Mouse (Mus musculus) limb, embryonic 14.5 days (tissue): ENCODE results near the gene Cry2. TPM values are rescaled to one million over a fixed set of nuclear protein-coding genes. Genes with fewer than 3 reads are reported as not detected.
A peak's percentile ranks its signal among the peaks of the same experiment; 100 is the strongest.

Source experiments
- ATAC-seq: fragments of 200-750 bp; cut with Nextera tagmentation; 2 replicates; pipeline ENCODE4 v1.8.0; 2017; ENCODE audit warnings: low read depth, moderate number of reproducible peaks, moderate TSS enrichment; ENCODE audit not compliant: low FRiP score
- DNase-seq: peaks from one replicate; pipeline ENCODE4 v3.0.0-alpha.2; 2015; ENCODE audit warnings: low spot score
- H3K27ac ChIP-seq: fragments of 300-500 bp; sonication (generic); replicated peaks from 2 replicates; pipeline ENCODE4 v1.5.1; 2014; ENCODE audit warnings: low read depth, mild to moderate bottlenecking, low read length, moderate library complexity, mixed read lengths
- H3K27me3 ChIP-seq: fragments of 300-500 bp; sonication (generic); 2 replicates; pipeline ENCODE4 v1.6.1; 2014; ENCODE audit warnings: low read length, mixed read lengths; ENCODE audit not compliant: control insufficient read depth, insufficient read depth
- H3K36me3 ChIP-seq: fragments of 300-500 bp; sonication (generic); 2 replicates; pipeline ENCODE4 v1.6.1; 2014; ENCODE audit warnings: mild to moderate bottlenecking, low read length, moderate library complexity, mixed read lengths; ENCODE audit not compliant: control insufficient read depth, insufficient read depth
- H3K4me1 ChIP-seq: fragments of 300-500 bp; sonication (generic); 2 replicates; pipeline ENCODE4 v1.6.1; 2014; ENCODE audit warnings: antibody characterized with exemption, low read length, mixed read lengths; ENCODE audit not compliant: control insufficient read depth, insufficient read depth
- H3K4me2 ChIP-seq: fragments of 300-500 bp; sonication (generic); replicated peaks from 2 replicates; pipeline ENCODE4 v1.6.1; 2014; ENCODE audit warnings: low read depth, mild to moderate bottlenecking, low read length, moderate library complexity; ENCODE audit not compliant: severe bottlenecking
- H3K4me3 ChIP-seq: fragments of 300-500 bp; sonication (generic); replicated peaks from 2 replicates; pipeline ENCODE4 v1.5.1; 2014; ENCODE audit warnings: low read length
- H3K9ac ChIP-seq: fragments of 300-500 bp; sonication (generic); 2 replicates; pipeline ENCODE4 v1.6.1; 2014; ENCODE audit warnings: mild to moderate bottlenecking, low read depth, low read length, moderate library complexity; ENCODE audit not compliant: severe bottlenecking
- H3K9me3 ChIP-seq: fragments of 300-500 bp; sonication (generic); 2 replicates; pipeline ENCODE4 v1.6.1; 2016; ENCODE audit warnings: low read length; ENCODE audit not compliant: control insufficient read depth
- POLR2A ChIP-seq: fragments of 200-500 bp; IDR thresholded peaks from 2 replicates; pipeline ENCODE4 v1.8.0; 2012; ENCODE audit warnings: inconsistent platforms, mild to moderate bottlenecking, moderate library complexity, borderline replicate concordance; ENCODE audit not compliant: insufficient read depth, insufficient read length; ENCODE audit errors: extremely low read depth
- WGBS: fragments of 180-500 bp; shearing (Covaris S2); extraction: QIAGEN DNeasy Blood & Tissue Kit; methylation state at CpG from one replicate; pipeline ENCODE4 v1.1.7; 2014; 5-methylcytosine and 5-hydroxymethylcytosine counted together
- polyA plus RNA-seq, 2 experiments: library from polyadenylated mRNA; depleted of rRNA in 1 of 2; stranded (reverse) in 1 of 2; unstranded in 1 of 2; fragments of >200 nt; fragmentation: Nextera tagmentation in 1 of 2; extraction: Ambion mirVana in 1 of 2; gene quantifications; 2 replicates each; pipeline versions ENCODE4 v1.2.1 to v1.2.3; 2012 to 2014

Gene Cry2
- polyA plus RNA-seq, 2 experiments: 27.2 to 30.2 TPM

DNA sequence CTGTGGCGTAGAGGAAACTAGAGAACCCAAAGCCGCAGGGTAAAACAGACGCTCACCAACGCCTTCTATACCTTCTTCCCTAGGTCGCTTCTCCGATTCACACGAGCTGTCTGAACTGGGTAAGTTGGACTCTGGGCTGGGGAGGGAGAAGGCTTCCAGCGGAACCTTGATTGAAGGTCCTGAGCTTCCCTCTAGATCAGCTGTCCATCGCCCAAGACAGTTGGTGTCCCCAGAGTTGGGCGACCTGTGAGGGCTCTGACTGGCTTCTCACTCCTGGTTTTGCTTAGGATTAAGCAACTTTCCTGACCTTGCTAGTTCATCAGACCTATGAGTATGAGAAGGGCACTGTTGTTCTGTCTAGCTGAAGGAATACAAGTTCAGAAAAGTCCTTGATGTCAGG, 58.1 kb downstream of the Cry2 start:
- no peak for ATAC-seq
- H3K9ac ChIP-seq: peak overlapping the region; percentile 58
- peak overlapping the region; percentile 99 for H3K4me2 ChIP-seq
- H3K27ac ChIP-seq: peak overlapping the region; percentile 83; the same call in 1 of the 2 replicates
- no peaks in the 10 kb centered on the region; the same call in 1 of the 2 replicates for H3K27me3 ChIP-seq
- TF ChIP-seq POLR2A: no peak
- peaks cover 24% of the 10 kb centered on the region for H3K4me1 ChIP-seq
- DNase-seq: no peak
- H3K36me3 ChIP-seq: peaks cover 19% of the 10 kb centered on the region
- H3K9me3 ChIP-seq: no peaks in the 10 kb centered on the region
- 14% methylated on average over 10 of the region's 10 CpGs for WGBS
- H3K4me3 ChIP-seq: peak overlapping the region; percentile 63

DNA sequence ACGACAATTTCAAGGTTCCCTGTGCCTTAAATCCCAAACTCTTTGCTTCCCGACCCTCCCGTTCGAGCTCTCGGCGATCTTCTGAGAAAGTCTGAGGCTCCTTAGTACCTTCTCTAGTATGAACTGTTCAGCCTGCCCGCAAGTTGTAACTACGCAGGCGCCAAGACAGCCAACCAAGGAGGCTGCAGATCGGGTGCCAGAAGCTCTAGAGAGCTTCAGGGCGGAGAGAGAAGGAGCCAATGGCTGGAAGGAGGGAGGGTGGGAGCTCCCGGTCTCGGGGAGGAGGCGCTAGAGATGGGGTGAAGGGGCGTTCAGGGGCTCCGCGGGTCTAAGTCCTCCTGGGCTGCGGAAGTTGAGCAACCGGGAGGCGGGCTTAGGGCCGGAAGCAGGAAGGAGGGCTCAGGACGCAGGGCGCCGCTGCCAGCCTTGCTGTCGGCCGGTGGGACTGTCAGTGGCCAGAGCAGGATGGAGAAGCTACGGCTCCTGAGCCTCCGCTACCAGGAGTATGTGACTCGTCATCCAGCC, 58.7 kb downstream of the Cry2 start:
- H3K27ac ChIP-seq: peak overlapping the region; percentile 83
- peaks cover 15% of the 10 kb centered on the region for H3K36me3 ChIP-seq
- DNase-seq (peak; percentile 98), ATAC-seq (peak; percentile 93)
- TF ChIP-seq POLR2A: no peak
- no peaks in the 10 kb centered on the region for H3K9me3 ChIP-seq
- H3K4me3 ChIP-seq: peak overlapping the region; percentile 63
- peaks cover 30% of the 10 kb centered on the region for H3K4me1 ChIP-seq
- WGBS: 0% methylated on average over 25 of the region's 29 CpGs
- H3K27me3 ChIP-seq: no peaks in the 10 kb centered on the region; the same call in 1 of the 2 replicates
- H3K9ac ChIP-seq: peak overlapping the region; percentile 58
- H3K4me2 ChIP-seq: peak overlapping the region; percentile 99

DNA sequence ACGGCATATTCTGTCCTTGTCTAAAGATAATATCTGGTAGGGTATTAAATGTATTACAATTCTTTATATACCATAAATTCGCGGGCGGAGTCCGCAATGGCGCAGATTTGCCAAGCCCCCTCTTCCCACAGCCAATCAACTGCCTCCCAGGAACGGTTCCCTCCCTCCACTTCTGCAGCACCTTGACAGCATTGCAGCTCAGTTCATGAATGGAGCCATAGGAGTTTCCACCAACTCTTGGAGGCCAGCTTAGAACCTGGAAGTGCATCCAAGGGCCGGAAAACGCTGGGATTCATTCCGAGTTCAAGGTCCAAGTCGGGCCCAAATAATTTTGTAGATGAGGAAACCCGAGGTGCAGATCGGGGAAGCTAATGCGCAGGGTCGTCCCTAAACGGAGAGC, 59.3 kb downstream of the Cry2 start, which contains the start of the genes Pex16 and Large2:
Gene Pex16 (plus strand): TSS at position 163 of the 400 bp plus-strand sequence.
Gene Large2 (minus strand): TSS at position 356 of the 400 bp plus-strand sequence.
- H3K27me3 ChIP-seq: no peaks in the 10 kb centered on the region; the same call in 1 of the 2 replicates
- DNase-seq (peak; percentile 40), ATAC-seq (peak; percentile 31; the same call in 1 of the 2 replicates)
- H3K4me3 ChIP-seq: peak within 1 kb of the TSS; percentile 63
- H3K36me3 ChIP-seq: peaks cover 11% of the 10 kb centered on the region
- H3K27ac ChIP-seq: peak within 1 kb of the TSS; percentile 83
- WGBS: 2% methylated on average over 16 of the region's 16 CpGs
- H3K9me3 ChIP-seq: no peaks in the 10 kb centered on the region
- TF ChIP-seq POLR2A: peak; percentile 17; the same call in 1 of the 2 replicates
- peaks cover 35% of the 10 kb centered on the region for H3K4me1 ChIP-seq
- H3K4me2 ChIP-seq: peak within 1 kb of the TSS; percentile 99
- peak within 1 kb of the TSS; percentile 58 for H3K9ac ChIP-seq

DNA sequence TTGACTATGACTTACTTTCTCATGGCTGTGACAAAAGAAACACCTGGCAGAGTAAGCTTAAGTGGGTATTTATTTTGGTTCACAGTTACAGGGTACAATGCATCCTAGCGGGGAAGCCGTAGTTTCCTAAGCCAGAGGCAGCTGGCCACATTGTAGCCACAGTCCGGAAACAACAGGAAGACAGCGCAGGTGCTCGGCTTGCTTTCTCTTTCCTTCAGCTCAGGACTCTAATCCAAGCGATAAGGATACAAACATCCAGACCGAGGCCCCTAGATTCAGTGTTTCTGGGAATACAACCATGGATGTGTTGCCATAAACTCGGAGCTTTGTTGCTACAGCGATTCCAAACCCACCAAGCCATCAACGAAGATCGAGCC, 60.4 kb downstream of the Cry2 start:
- Histone ChIP-seq H3K9me3 (no peaks in the 10 kb centered on the region), H3K36me3 (peaks cover under 1% of the 10 kb centered on the region; the same call in 1 of the 2 replicates), H3K4me3 (no peak overlapping the region), H3K27ac (no peak overlapping the region), H3K4me1 (peaks cover 35% of the 10 kb centered on the region), H3K9ac (no peak overlapping the region), H3K4me2 (no peak overlapping the region), H3K27me3 (no peaks in the 10 kb centered on the region; the same call in 1 of the 2 replicates)
- TF ChIP-seq POLR2A: no peak
- WGBS: 77% methylated on average over 11 of the region's 11 CpGs
- no peak for ATAC-seq
- no peak for DNase-seq

- DNase-seq (no peak), ATAC-seq (no peak)
- no peaks in the 10 kb centered on the region for H3K9me3 ChIP-seq
- H3K4me2 ChIP-seq: no peak overlapping the region
- H3K27me3 ChIP-seq: no peaks in the 10 kb centered on the region; the same call in 1 of the 2 replicates
- H3K4me1 ChIP-seq: peaks cover 35% of the 10 kb centered on the region
- WGBS: 49% methylated on average over 9 of the region's 9 CpGs
- H3K27ac ChIP-seq: no peak overlapping the region
- TF ChIP-seq POLR2A: no peak
- no peaks in the 10 kb centered on the region; the same call in 1 of the 2 replicates for H3K36me3 ChIP-seq
- no peak overlapping the region for H3K4me3 ChIP-seq
- no peak overlapping the region for H3K9ac ChIP-seq
Measured at GRCm38 (mm10) chr2:92372767-92373436, 60.9 kb downstream of the Cry2 start.
